Comparison of ENCODE assay signal across 8 mouse cellular contexts in genomic region chr13:55444937-55445315, GRCm38 (mm10). TPM values are rescaled to one million over a fixed set of nuclear protein-coding genes. Genes with fewer than 3 reads are reported as not detected.
DNase-seq lines count a peak whose midpoint lies in the region; ATAC-seq lines count a peak whose summit lies in the region.

Grk6 (plus strand) TSS chr13:55445072.

- peaks cover 2% of the 10 kb centered on the region; the same call in 1 of the 2 replicates for H3K4me1 ChIP-seq in hindbrain, embryonic 11.5 days (replicated peaks; ENCODE audit: control insufficient read depth, insufficient read depth, low read length)

- H3K36me3 ChIP-seq in hindbrain, embryonic 11.5 days (ENCODE audit: control insufficient read depth, insufficient read depth, low read length): no peaks in the 10 kb centered on the region

- peak; percentile 100 for DNase-seq in Muller cell, postnatal 12 days (ENCODE audit: inconsistent ontology term)
- DNase-seq in cerebellum, adult 9-11 months: peak; percentile 100
- peak; percentile 99 for DNase-seq in frontal cortex, adult 2 months (ENCODE audit: extremely low spot score in 1 of 2, low spot score in 1 of 2)
- peak; percentile 99 for DNase-seq in hindbrain, embryonic 11.5 days (ENCODE audit: low spot score)
- peak; percentile 99 for DNase-seq in layer of hippocampus, postnatal 10 days (ENCODE audit: low spot score in 2 of 2)
- peak; percentile 100 for DNase-seq in lung, postnatal 10 days
- peak; percentile 98 for DNase-seq in ovary, postnatal 36 days (ENCODE audit: low spot score)
- DNase-seq in thymus, postnatal 25 days: peak; percentile 99

- H3K4me3 ChIP-seq in hindbrain, embryonic 11.5 days (ENCODE audit: low read depth, low read length): peak within 1 kb of the TSS; percentile 89

- 0% methylated on average over 32 of the region's 35 CpGs for WGBS in hindbrain, embryonic 11.5 days

- H3K9ac ChIP-seq in hindbrain, embryonic 11.5 days (ENCODE audit: low read depth, low read length): peak within 1 kb of the TSS; percentile 92

- no peaks in the 10 kb centered on the region for H3K9me3 ChIP-seq in hindbrain, embryonic 11.5 days (ENCODE audit: control insufficient read depth, low read length)

- H3K4me2 ChIP-seq in hindbrain, embryonic 11.5 days (replicated peaks; ENCODE audit: low read depth, low read length): peak within 1 kb of the TSS; percentile 70

- H3K27ac ChIP-seq in hindbrain, embryonic 11.5 days (ENCODE audit: low read depth, low read length): peak within 1 kb of the TSS; percentile 89

- H3K27me3 ChIP-seq in hindbrain, embryonic 11.5 days (ENCODE audit: control insufficient read depth, insufficient read depth, low read length): no peaks in the 10 kb centered on the region

- peak; percentile 96 for ATAC-seq in hindbrain, embryonic 11.5 days (ENCODE audit: low FRiP score)

RNA-seq across cellular contexts. Expression of gene Grk6, which starts in this region (rescaled TPM):
- 70.6 and 74.3 TPM in 2 replicates for polyA plus RNA-seq in frontal cortex, adult 2 months (2012; rRNA removed)
- 37.6 and 52.3 TPM in 2 replicates for polyA plus RNA-seq in hindbrain, embryonic 11.5 days (2014; fragmentation: Nextera tagmentation; extraction: Ambion mirVana)
- total RNA-seq in layer of hippocampus, postnatal 10 days (2021): 10 to 100 TPM; 76.4 to 79.2 TPM

Comparison
In these comparisons a context has a peak if more than half of its experiments do, and no peak if none do; other contexts are left out.
1. Peak in every context shown above with its lines: DNase-seq, ATAC-seq, H3K4me3 ChIP-seq and H3K27ac ChIP-seq.